Mouse (Mus musculus): ENCODE results near the gene Dennd1b.

- no peak for TF ChIP-seq CTCF (IDR thresholded peaks at IDR 0.05; ENCODE audit: low read depth)
- TF ChIP-seq EP300 (IDR thresholded peaks at IDR 0.05; ENCODE audit: low read depth), result no peak
Measured at GRCm38 (mm10) chr1:138954978-138955377, 8.3 kb upstream of the Dennd1b start.

Data from liver, embryonic 14.5 days (tissue).